Mouse (Mus musculus): ENCODE measurements at regions not wholly inside any gene's neighbourhood (a gene's known extent, or its start where the extent isn't known, plus 50 kb on each side); places are given as distances from the start of the nearest gene placed in this dataset.
"Not testable (repeated sequence)": the region's sequence is repeated elsewhere in the genome, so short reads cannot be mapped to it uniquely, and the experiment has no call there.

GRCm38 (mm10) chr12:48819168-48819567, 563.3 kb upstream of the Foxg1 start:
- H3K27me3 ChIP-seq = no peaks in the 10 kb centered on the region

GRCm38 (mm10) chr12:48820206-48820605, 562.3 kb upstream of the Foxg1 start:
- no peak overlapping the region for H3K27ac ChIP-seq
- H3K4me3 ChIP-seq (replicated peaks) = no peak overlapping the region
- H3K36me3 ChIP-seq = no peaks in the 10 kb centered on the region
- H3K9me3 ChIP-seq = no peaks in the 10 kb centered on the region
- no peak overlapping the region for H3K9ac ChIP-seq (replicated peaks)
- no peak for ATAC-seq
- H3K4me2 ChIP-seq (replicated peaks) = no peak overlapping the region
- no peaks in the 10 kb centered on the region for H3K4me1 ChIP-seq (replicated peaks)
- H3K27me3 ChIP-seq = no peaks in the 10 kb centered on the region

More at GRCm38 (mm10) chr12:48819168-48819567, 563.3 kb upstream of the Foxg1 start:
- H3K9ac ChIP-seq (replicated peaks) = no peak overlapping the region
- no peak overlapping the region for H3K4me2 ChIP-seq (replicated peaks)
- H3K27ac ChIP-seq = no peak overlapping the region
- no peak for ATAC-seq
- no peaks in the 10 kb centered on the region for H3K9me3 ChIP-seq
- no peaks in the 10 kb centered on the region for H3K36me3 ChIP-seq
- H3K4me1 ChIP-seq (replicated peaks) = no peaks in the 10 kb centered on the region
- H3K4me3 ChIP-seq (replicated peaks) = no peak overlapping the region

- no peak overlapping the region for H3K4me2 ChIP-seq (replicated peaks)
- H3K9me3 ChIP-seq = no peaks in the 10 kb centered on the region
- no peaks in the 10 kb centered on the region for H3K27me3 ChIP-seq
- no peak overlapping the region for H3K27ac ChIP-seq
- H3K4me1 ChIP-seq (replicated peaks) = no peaks in the 10 kb centered on the region
- no peak for ATAC-seq
- no peak overlapping the region for H3K4me3 ChIP-seq (replicated peaks)
- no peaks in the 10 kb centered on the region for H3K36me3 ChIP-seq
- WGBS = 81% methylated on average over 6 of the region's 6 CpGs
- H3K9ac ChIP-seq (replicated peaks) = no peak overlapping the region
Measured at GRCm38 (mm10) chr12:48826300-48826699, 556.2 kb upstream of the Foxg1 start.

GRCm38 (mm10) chr12:48853356-48853755, 529.1 kb upstream of the Foxg1 start:
- not testable (repeated sequence) for ATAC-seq; H3K9ac ChIP-seq (replicated peaks); H3K4me1 ChIP-seq (replicated peaks); H3K27me3 ChIP-seq; H3K27ac ChIP-seq; H3K4me3 ChIP-seq (replicated peaks); H3K4me2 ChIP-seq (replicated peaks); H3K36me3 ChIP-seq; H3K9me3 ChIP-seq
- 79% methylated on average over 4 of the region's 4 CpGs for WGBS

GRCm38 (mm10) chr12:48854016-48854415, 528.4 kb upstream of the Foxg1 start:
- Histone ChIP-seq H3K4me1 (replicated peaks) (no peaks in the 10 kb centered on the region), H3K27me3 (no peaks in the 10 kb centered on the region), H3K4me3 (replicated peaks) (no peak overlapping the region), H3K9me3 (no peaks in the 10 kb centered on the region), H3K27ac (no peak overlapping the region), H3K9ac (replicated peaks) (no peak overlapping the region), H3K4me2 (replicated peaks) (no peak overlapping the region), H3K36me3 (no peaks in the 10 kb centered on the region)
- 79% methylated on average over 1 of the region's 1 CpGs for WGBS
- no peak for ATAC-seq

GRCm38 (mm10) chr12:48878244-48879031, 504.0 kb upstream of the Foxg1 start:
- Histone ChIP-seq H3K9me3 (no peaks in the 10 kb centered on the region), H3K27ac (peak overlapping the region; percentile 39; the same call in 1 of the 2 replicates), H3K27me3 (no peaks in the 10 kb centered on the region), H3K36me3 (no peaks in the 10 kb centered on the region), H3K9ac (replicated peaks) (no peak overlapping the region), H3K4me1 (replicated peaks) (peaks cover 7% of the 10 kb centered on the region; the same call in 1 of the 2 replicates), H3K4me2 (replicated peaks) (no peak overlapping the region), H3K4me3 (replicated peaks) (no peak overlapping the region)
- peak; percentile 58; the same call in 1 of the 2 replicates for ATAC-seq
- WGBS = 47% methylated on average over 8 of the region's 8 CpGs
